Mouse (Mus musculus) megakaryocyte, embryonic 14.5 days (primary cell): ENCODE measurements around the gene Zfyve19.

Experiments
- FLI1 ChIP-seq: IDR thresholded peaks from 2 replicates; pipeline ENCODE4 v1.6.1; 2012; ENCODE audit warnings: low read length, inconsistent platforms, mixed read lengths
- GATA1 ChIP-seq: IDR thresholded peaks from 3 replicates; pipeline ENCODE4 v1.6.1; 2012; ENCODE audit warnings: mixed read lengths, low read length, inconsistent platforms, borderline replicate concordance

GRCm38 (mm10) chr2:119240075-119240818 lies 31.8 kb downstream of the Zfyve19 start:
- TF ChIP-seq GATA1 (no peak), FLI1 (no peak)
